Mouse (Mus musculus): ENCODE results near the gene Slc35f1. TPM values are rescaled to one million over a fixed set of nuclear protein-coding genes. Genes with fewer than 3 reads are reported as not detected.

The Slc35f1 gene
- polyA plus RNA-seq, 1 experiment from 2014 or later, result 30.5 TPM

DNA sequence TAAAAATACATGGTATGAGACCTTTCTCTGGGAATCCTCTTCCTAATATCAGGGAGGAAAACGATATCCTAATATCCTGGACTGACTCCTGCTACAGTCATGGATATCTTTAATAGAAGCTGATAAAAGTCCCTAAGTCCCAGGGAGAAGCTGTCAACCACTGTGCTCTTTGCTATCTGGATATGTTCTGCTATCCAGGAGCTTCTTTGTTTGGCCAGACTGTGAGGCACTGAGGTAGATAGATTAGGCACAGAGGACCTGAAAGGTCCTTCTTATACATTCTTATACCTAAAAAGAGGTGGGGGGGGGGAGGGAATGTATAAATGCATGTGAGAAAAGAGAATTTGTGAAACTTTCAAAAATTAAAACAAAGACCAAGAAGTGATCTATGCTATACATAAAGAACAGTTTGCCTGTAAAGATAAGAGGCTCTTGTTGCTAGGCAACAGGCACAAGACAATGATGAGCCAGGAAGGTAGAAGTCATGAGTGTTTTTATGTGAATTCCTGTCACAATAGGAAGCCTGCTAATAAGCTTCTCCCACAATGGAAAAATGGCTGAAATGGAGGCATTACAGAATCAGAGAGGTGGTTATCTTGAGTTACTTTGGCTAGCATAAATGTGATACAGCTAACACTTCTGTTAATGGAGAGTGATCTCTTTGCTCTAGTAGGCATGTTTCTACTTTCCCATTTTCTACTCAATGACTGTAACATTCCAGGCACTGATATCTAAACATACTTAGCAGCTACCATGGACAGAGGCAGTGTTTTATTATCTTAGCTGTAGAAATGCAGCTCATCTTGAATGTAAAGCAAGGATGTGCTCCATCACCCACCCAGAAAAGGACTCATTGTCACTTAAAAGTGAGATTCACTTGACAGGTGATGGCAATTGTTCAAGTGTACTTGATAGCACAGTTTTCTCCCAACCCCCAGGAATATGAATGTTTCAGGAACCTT, 316.2 kb downstream of the Slc35f1 start:
- peaks cover 15% of the 10 kb centered on the region for H3K4me1 ChIP-seq (replicated peaks; ENCODE audit: control insufficient read depth, insufficient read depth, low read length)
- H3K9me3 ChIP-seq (ENCODE audit: control insufficient read depth, low read length), result no peaks in the 10 kb centered on the region
- no peak overlapping the region for H3K9ac ChIP-seq
- peak overlapping the region; percentile 84 for H3K27ac ChIP-seq
- 64% methylated on average over 1 of the region's 1 CpGs for WGBS
- ATAC-seq (ENCODE audit: low FRiP score) (peak; percentile 84), DNase-seq (ENCODE audit: low spot score) (peak; percentile 46)
- no peak overlapping the region for H3K4me3 ChIP-seq (replicated peaks; ENCODE audit: low read length)
- no peak overlapping the region for H3K4me2 ChIP-seq (replicated peaks)
- H3K36me3 ChIP-seq (replicated peaks; ENCODE audit: control insufficient read depth, insufficient read depth), result no peaks in the 10 kb centered on the region
- no peaks in the 10 kb centered on the region for H3K27me3 ChIP-seq (ENCODE audit: control insufficient read depth, insufficient read depth, low read length)

DNA sequence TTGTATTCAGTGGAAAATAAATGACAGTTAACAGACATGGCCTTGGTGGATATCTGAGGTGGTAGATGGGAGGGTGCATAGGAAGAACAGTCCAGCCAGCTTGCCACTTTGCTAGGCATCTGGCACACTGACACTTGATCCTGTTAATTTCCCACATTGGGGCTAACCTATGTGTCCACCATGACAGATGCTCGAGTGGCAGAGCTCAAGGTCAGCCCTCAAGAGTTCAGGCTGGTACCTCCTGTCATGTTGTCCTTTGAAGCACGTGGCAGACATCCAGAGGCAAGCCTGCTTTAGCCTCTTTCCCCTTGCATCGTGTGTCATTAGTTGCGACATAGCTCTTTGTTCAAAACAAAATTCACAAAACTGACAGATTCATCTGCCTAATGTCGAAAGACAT, 323.5 kb downstream of the Slc35f1 start:
- Histone ChIP-seq H3K9me3 (ENCODE audit: control insufficient read depth, low read length) (no peaks in the 10 kb centered on the region), H3K36me3 (replicated peaks; ENCODE audit: control insufficient read depth, insufficient read depth) (no peaks in the 10 kb centered on the region), H3K9ac (no peak overlapping the region), H3K4me2 (replicated peaks) (no peak overlapping the region), H3K4me1 (replicated peaks; ENCODE audit: control insufficient read depth, insufficient read depth, low read length) (peaks cover 6% of the 10 kb centered on the region; the same call in 1 of the 2 replicates), H3K27ac (no peak overlapping the region), H3K27me3 (ENCODE audit: control insufficient read depth, insufficient read depth, low read length) (no peaks in the 10 kb centered on the region), H3K4me3 (replicated peaks; ENCODE audit: low read length) (no peak overlapping the region)
- ATAC-seq (ENCODE audit: low FRiP score) (peak; percentile 65; the same call in 1 of the 2 replicates), DNase-seq (ENCODE audit: low spot score) (peak; percentile 42)
- 56% methylated on average over 5 of the region's 5 CpGs for WGBS

DNA sequence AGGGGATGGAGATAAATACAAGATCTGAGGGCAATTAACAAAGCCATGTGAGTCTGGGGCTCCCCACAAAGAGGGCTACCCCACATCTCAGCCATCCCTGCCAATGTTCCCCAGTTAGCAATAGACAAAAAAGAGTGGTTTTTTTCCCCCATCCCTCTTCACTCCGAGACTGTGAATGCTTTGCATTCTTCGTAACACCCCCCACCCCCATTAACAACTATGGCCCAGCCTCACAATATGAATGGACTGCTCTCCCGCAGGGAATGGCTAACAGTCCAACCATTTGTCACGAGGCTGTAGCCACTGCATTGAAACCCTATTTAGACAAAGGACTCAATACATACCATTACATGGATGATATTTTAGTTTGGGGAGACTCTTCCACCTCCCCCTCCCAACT, 338.1 kb downstream of the Slc35f1 start:
- H3K9me3 ChIP-seq (ENCODE audit: control insufficient read depth, low read length), result no peaks in the 10 kb centered on the region
- WGBS, result 11% methylated on average over 4 of the region's 4 CpGs
- no peaks in the 10 kb centered on the region for H3K4me1 ChIP-seq (replicated peaks; ENCODE audit: control insufficient read depth, insufficient read depth, low read length)
- no peak overlapping the region for H3K9ac ChIP-seq
- H3K4me2 ChIP-seq (replicated peaks), result no peak overlapping the region
- H3K27ac ChIP-seq, result no peak overlapping the region
- no peaks in the 10 kb centered on the region for H3K36me3 ChIP-seq (replicated peaks; ENCODE audit: control insufficient read depth, insufficient read depth)
- ATAC-seq (ENCODE audit: low FRiP score) (peak; percentile 65; the same call in 1 of the 2 replicates), DNase-seq (ENCODE audit: low spot score) (no peak)
- no peaks in the 10 kb centered on the region for H3K27me3 ChIP-seq (ENCODE audit: control insufficient read depth, insufficient read depth, low read length)
- H3K4me3 ChIP-seq (replicated peaks; ENCODE audit: low read length), result no peak overlapping the region

DNA sequence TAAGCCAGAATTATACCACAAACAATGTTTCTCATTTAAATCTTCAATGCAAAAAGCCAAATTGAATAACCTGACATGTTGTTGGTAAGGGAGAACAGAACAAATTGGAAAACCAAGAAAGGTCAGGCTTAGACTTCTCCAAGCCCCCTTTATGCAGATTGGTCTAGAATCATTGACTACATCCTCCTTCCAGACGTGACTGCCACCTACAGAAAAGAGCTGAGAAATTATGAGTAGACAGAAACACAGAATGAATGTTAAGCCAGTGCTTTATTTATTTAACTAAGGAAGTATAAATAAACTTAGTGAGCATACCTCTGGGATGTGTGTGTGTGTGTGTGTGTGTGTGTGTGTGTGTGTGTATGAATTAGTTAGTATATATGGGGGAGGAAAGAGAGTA, 344.9 kb downstream of the Slc35f1 start:
- DNase-seq (ENCODE audit: low spot score) (no peak), ATAC-seq (ENCODE audit: low FRiP score) (no peak)
- Histone ChIP-seq H3K4me3 (replicated peaks; ENCODE audit: low read length) (no peak overlapping the region), H3K9me3 (ENCODE audit: control insufficient read depth, low read length) (no peaks in the 10 kb centered on the region), H3K9ac (no peak overlapping the region), H3K4me1 (replicated peaks; ENCODE audit: control insufficient read depth, insufficient read depth, low read length) (no peaks in the 10 kb centered on the region), H3K4me2 (replicated peaks) (no peak overlapping the region), H3K27me3 (ENCODE audit: control insufficient read depth, insufficient read depth, low read length) (no peaks in the 10 kb centered on the region), H3K27ac (no peak overlapping the region), H3K36me3 (replicated peaks; ENCODE audit: control insufficient read depth, insufficient read depth) (no peaks in the 10 kb centered on the region)
- 53% methylated on average over 1 of the region's 1 CpGs for WGBS

DNA sequence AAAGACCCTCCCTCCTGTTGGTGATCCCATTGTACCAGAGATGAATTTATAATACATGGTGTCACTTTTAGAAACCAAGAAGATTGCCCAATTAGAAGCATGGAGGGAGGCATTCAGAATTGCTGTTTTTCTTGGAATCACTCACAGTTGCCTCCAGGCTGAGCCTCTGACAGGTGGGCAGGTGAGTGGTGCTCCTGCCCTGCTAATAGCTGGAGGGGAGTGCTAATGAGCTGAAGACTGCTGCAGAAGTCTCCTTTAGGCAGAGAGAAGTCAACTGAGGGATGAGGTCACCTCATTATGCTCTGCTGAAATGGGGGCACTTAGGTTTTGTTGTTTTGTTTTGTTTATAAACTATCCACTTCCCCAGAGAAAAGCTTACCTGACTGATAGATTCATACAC, 355.6 kb downstream of the Slc35f1 start:
- Histone ChIP-seq H3K9ac (no peak overlapping the region), H3K27ac (no peak overlapping the region), H3K9me3 (ENCODE audit: control insufficient read depth, low read length) (no peaks in the 10 kb centered on the region), H3K27me3 (ENCODE audit: control insufficient read depth, insufficient read depth, low read length) (no peaks in the 10 kb centered on the region), H3K36me3 (replicated peaks; ENCODE audit: control insufficient read depth, insufficient read depth) (no peaks in the 10 kb centered on the region), H3K4me2 (replicated peaks) (no peak overlapping the region), H3K4me3 (replicated peaks; ENCODE audit: low read length) (no peak overlapping the region), H3K4me1 (replicated peaks; ENCODE audit: control insufficient read depth, insufficient read depth, low read length) (no peaks in the 10 kb centered on the region)
- no peak for DNase-seq (ENCODE audit: low spot score)
- no peak for ATAC-seq (ENCODE audit: low FRiP score)

DNA sequence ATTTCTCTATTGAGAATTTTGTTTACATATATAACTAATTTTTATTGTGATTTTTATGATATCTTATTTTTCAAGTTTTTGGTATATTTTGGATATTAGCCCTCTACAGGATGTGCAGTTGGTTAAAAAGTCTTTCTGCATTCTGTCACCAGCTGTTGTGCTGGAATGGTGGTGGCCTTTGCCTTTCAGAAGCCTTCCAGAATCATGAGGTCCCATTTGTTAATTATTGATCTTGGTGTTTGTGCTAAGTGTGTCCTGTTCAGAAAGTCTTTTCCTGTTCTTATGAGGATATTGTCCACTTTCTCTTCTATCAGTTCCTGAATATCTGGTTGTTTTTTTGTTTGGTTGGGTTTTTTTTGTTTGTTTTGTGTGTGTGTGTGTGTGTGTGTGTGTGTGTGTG, 362.2 kb downstream of the Slc35f1 start:
- Histone ChIP-seq H3K36me3 (replicated peaks; ENCODE audit: control insufficient read depth, insufficient read depth) (no peaks in the 10 kb centered on the region), H3K27ac (no peak overlapping the region), H3K27me3 (ENCODE audit: control insufficient read depth, insufficient read depth, low read length) (no peaks in the 10 kb centered on the region), H3K9me3 (ENCODE audit: control insufficient read depth, low read length) (peaks cover 9% of the 10 kb centered on the region; the same call in 1 of the 2 replicates), H3K9ac (no peak overlapping the region), H3K4me3 (replicated peaks; ENCODE audit: low read length) (no peak overlapping the region), H3K4me2 (replicated peaks) (no peak overlapping the region), H3K4me1 (replicated peaks; ENCODE audit: control insufficient read depth, insufficient read depth, low read length) (no peaks in the 10 kb centered on the region)
- no peak for DNase-seq (ENCODE audit: low spot score)
- no peak for ATAC-seq (ENCODE audit: low FRiP score)

DNA sequence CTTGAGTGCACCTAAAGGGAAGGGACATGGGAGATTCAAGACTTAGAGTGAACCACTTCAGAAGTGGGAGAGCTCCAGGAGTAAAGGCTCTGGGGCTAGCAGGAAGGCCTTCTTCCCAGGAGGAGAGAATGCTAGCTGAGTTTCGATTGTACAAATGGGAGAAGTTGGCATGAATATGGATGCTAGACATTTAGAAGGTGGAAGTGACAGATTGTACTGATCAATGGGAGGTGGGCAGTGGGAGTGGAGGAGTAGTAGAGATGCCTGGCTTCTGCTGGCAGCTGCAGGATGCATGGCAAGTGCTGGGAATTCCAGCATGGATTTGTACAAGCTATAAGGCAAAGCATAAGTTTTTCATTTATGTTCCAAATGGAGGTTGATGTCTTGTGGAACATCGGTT, 370.4 kb downstream of the Slc35f1 start:
- Histone ChIP-seq H3K4me2 (replicated peaks) (no peak overlapping the region), H3K9ac (no peak overlapping the region), H3K9me3 (ENCODE audit: control insufficient read depth, low read length) (peaks cover 7% of the 10 kb centered on the region; the same call in 1 of the 2 replicates), H3K4me3 (replicated peaks; ENCODE audit: low read length) (no peak overlapping the region), H3K27me3 (ENCODE audit: control insufficient read depth, insufficient read depth, low read length) (no peaks in the 10 kb centered on the region), H3K27ac (no peak overlapping the region), H3K36me3 (replicated peaks; ENCODE audit: control insufficient read depth, insufficient read depth) (no peaks in the 10 kb centered on the region), H3K4me1 (replicated peaks; ENCODE audit: control insufficient read depth, insufficient read depth, low read length) (no peaks in the 10 kb centered on the region)
- 92% methylated on average over 2 of the region's 2 CpGs for WGBS
- DNase-seq (ENCODE audit: low spot score) (no peak), ATAC-seq (ENCODE audit: low FRiP score) (no peak)

DNA sequence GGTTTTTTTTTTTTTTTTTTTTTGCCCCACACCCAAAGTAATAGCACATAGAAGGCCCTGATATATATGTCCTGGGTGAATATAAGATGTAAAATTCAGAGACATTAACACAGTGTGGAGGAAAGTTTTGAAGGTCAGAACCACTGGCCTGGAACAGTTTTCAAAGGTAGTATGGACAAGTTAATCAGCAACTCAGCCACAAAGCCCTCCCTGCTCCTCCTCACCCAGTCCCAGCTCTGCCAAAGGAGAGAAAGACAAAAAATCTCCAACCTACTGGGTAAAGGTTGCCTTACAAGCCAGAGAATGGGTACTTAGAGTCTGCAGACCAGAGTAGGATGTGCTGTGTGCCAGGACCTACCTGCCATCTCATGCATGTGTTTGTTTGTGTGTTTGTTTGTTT, 372.4 kb downstream of the Slc35f1 start:
- ATAC-seq (ENCODE audit: low FRiP score) (no peak), DNase-seq (ENCODE audit: low spot score) (no peak)
- Histone ChIP-seq H3K9me3 (ENCODE audit: control insufficient read depth, low read length) (no peaks in the 10 kb centered on the region), H3K9ac (no peak overlapping the region), H3K36me3 (replicated peaks; ENCODE audit: control insufficient read depth, insufficient read depth) (no peaks in the 10 kb centered on the region), H3K4me1 (replicated peaks; ENCODE audit: control insufficient read depth, insufficient read depth, low read length) (no peaks in the 10 kb centered on the region), H3K27me3 (ENCODE audit: control insufficient read depth, insufficient read depth, low read length) (no peaks in the 10 kb centered on the region), H3K27ac (no peak overlapping the region), H3K4me2 (replicated peaks) (no peak overlapping the region), H3K4me3 (replicated peaks; ENCODE audit: low read length) (no peak overlapping the region)

DNA sequence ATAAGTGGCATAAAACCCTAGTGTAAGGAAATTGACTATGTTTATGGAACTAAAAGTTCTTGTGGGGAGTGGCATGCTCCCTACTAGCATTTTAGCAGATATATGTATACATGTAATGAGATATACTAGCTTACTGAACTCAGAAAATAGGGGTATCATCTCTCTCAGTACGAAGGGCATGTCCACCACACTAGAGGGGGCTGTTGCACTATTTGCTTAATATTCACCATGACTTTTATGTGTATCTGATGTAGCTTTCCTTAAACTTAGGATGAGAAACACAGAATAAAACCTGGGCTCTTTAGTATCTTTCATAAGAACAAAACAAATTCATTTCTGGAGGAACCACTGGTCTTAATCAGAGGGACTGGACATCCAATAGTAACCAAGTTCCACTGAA, 397.5 kb downstream of the Slc35f1 start:
- Histone ChIP-seq H3K4me2 (replicated peaks) (no peak overlapping the region), H3K36me3 (replicated peaks; ENCODE audit: control insufficient read depth, insufficient read depth) (no peaks in the 10 kb centered on the region), H3K27me3 (ENCODE audit: control insufficient read depth, insufficient read depth, low read length) (no peaks in the 10 kb centered on the region), H3K9ac (no peak overlapping the region), H3K4me1 (replicated peaks; ENCODE audit: control insufficient read depth, insufficient read depth, low read length) (no peaks in the 10 kb centered on the region), H3K9me3 (ENCODE audit: control insufficient read depth, low read length) (no peaks in the 10 kb centered on the region), H3K4me3 (replicated peaks; ENCODE audit: low read length) (no peak overlapping the region), H3K27ac (no peak overlapping the region)
- DNase-seq (ENCODE audit: low spot score) (no peak), ATAC-seq (ENCODE audit: low FRiP score) (no peak)
- WGBS, result 93% methylated on average over 1 of the region's 1 CpGs

Data from hindbrain, embryonic 14.5 days (tissue).